Mouse (Mus musculus) right cerebral cortex, postnatal 10 days (tissue): ENCODE measurements at regions not wholly inside any gene's neighbourhood (a gene's known extent, or its start where the extent isn't known, plus 50 kb on each side); places are given as distances from the start of the nearest gene placed in this dataset.
A peak's percentile ranks its signal among the peaks of the same experiment; 100 is the strongest.

Experiments used
- DNase-seq, 2 experiments: peaks; one replicate each; pipeline ENCODE4 v3.0.0; 2021; ENCODE audit warnings: low spot score in 2 of 2

DNA sequence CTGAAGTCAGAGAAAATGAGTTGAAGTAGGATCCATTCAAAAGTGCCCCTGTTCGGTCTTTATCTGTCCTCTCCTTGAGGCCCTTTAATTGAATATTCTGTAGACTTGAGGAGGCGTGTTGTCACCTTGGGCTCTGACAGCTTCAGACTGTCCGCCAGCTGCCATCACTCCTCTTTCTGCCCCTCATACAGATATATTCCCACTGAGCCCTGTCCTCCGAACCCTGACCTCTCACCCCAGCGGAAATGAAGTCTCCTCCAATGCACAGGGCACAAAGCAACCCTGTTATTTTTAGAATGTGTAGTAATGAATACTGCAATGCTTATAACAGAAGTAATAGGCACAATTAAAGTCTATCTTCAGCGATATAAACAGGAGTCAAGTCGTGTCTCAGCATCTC is 117.4 kb upstream of the Gm14444 start:
- DNase-seq, result no peak

DNA sequence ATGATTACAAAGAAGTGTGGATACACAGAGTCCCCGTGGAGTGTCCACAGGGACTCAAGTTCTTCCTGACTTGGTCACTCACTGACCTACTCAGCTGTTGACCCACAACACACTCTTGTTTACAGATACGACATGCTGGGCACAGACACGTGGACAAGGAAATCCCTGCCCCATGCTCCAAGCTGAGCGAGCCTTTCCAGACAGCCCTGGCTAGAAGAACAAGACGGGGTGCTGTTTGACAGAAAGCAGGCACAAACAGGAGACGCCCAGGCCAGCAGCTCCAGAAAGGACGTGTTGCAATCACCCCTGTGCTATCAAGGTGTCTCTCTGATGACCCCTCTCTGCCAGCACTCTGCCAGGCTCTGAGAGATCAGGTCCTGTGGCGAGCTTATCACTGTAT is 112.6 kb upstream of the Gm14444 start:
- DNase-seq, result no peak

DNA sequence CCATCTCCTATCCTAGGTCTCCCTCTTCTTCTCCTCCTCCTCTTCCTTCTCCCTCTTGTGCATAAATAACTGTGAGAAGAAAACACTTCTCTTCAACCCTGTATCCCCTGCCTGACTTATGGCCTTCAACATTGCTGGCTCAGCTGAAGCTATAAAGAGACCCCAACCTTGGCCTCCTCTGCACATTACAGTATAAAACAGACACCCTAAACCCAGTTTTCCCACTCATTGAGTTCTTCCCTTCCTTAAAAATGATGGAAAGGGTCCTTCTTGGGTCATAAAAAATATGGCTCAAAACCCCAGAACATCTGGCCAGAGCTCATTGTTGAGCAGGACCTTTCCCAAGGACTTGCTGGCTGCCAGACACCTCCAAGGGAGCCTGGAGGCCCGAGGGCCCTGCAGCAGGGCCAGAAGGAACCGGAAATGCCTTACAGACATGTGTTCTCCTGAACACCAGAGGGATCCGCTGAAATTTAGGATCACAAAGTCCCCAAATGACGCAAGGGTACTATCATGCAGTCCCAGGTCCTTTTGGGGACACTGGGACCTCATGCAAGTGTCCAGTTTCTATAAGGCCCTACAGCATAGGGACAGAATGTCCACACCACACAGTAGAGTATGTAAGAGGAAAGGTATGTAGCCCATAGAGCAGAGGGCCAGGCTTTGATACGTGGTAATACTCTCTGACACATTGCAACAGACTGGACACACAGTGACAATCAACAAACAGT is 109.9 kb upstream of the Gm14444 start:
- no peak for DNase-seq

DNA sequence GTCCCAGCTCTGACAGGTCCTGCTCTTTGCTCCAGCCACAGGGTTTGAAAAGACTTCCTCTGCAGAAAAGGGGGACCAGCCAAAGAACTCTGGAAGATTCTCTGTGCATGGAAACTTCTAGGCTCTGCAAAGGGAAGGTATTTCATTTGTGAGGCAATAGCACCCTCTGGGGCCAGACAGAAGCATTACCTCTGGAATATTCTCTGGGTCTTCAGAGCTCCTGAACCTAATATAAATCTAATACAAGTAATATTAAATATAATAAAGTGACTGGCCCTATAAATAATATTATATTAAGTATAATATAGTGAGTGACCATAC is 109.4 kb upstream of the Gm14444 start:
- peak; percentile 55 to 81 for DNase-seq

DNA sequence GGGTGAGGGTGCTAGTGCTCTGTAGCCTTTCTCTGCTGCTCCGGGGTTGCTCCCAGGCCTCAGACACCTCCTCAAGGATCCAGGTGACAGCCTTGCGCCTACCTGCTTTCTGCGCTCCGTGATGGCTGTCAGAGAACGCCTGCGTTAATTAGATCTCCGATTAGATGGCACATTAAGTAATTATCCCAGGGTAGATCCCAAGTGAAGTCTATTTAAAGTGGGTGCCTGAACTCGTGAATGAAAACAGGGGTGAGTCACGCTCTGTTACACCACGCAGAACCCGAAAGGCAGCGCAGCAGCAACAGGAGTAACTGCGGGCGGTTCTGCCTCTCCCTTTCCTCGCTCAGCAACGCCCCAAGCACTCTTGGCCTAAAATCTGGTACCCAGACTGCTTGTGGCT is 108.2 kb upstream of the Gm14444 start:
- DNase-seq, result peak; percentile 34 to 43

DNA sequence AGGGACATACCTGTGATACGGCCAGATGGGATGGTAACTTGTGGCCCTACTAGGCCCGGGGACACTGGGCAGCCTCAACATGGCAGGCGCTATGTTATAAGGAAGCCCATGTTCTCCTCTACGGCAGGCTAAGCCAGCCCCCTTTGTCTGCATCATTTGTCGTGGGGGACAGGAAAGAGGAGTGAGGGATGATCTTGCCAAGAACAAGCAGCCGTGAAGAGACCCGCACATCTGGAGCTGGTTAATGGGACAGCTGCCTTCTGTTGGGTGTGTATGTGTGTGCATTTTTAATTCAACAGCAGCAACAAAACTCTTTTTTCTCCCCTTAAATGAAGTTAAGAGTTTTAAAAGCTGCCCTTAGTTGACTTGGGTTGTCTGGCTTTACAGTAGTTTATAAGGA is 106.4 kb upstream of the Gm14444 start:
- DNase-seq, result no peak

DNA sequence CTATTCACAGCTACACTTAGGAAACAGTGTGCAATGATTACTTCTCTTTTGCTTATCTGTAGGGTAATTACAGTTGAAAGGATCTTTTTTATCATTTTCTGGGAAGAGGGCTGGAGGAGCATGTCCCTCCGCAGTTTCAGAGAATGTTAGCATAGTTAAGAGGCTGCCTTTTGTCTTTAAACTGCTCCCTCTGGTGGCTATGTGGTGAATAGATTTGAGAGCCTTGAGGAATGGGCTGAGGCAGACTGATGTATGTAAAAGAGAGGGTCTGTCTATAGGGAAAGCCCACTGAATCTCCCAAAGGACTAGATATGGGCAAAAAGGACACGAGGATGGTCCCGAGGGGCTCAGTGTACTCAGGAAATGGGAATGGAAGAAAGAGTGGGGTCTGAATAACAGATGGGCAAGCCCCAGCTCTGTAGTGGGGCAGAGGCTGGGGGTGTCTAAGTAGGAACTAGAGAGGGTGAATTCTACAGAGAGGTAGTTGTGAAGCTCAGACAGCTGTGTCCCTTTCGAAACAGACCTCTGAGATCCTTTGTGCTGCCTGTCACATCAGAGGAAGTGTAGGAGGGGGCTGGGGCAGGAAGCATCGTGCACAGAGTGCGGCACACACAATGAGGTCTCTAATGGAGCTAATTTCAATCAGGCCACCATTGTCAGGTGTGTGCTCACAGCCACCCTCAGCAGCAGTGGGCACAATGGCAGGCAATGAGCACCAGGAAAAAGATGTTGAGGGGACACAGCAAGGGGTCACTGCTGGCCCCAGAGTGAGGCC is 104.0 kb upstream of the Gm14444 start:
- peak; percentile 43 to 53 for DNase-seq

DNA sequence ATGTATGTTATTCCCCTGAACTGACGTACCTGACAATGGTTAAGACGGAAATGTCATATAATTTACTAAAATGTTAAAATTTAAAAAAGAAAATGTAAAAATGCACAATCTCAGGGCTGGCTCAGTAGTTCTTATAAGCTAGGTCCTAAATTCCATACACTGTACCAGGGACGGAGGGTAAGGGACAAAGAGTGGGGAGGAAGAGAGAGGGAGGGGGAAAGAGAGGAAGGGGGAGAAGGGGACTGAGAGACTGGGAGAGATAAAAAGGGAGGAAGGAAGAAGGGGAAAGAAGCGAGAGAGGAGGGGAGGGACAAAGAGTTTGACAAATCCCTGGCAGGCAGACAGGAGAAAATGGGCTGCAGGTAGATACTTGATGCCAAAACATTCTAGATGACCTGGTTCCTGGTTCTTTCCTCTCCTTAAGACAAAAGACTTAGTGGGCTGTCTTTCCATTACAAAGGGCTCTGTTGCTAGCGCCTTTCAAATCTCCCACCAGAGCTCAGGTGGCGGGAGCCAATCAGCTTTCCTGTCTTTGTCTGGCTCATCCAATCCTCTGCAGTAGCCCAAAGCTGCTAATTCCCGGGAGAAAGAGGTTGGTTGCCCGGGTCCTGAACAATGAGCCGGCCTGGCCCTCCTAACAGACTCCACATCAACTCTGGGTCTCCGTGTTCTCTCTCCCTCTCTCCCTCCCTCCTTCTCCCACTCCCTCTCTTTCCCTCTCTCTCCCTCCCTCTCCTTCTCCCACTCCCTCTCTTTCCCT is 92.7 kb upstream of the Gm14444 start:
- peak; percentile 70 to 78 for DNase-seq

DNA sequence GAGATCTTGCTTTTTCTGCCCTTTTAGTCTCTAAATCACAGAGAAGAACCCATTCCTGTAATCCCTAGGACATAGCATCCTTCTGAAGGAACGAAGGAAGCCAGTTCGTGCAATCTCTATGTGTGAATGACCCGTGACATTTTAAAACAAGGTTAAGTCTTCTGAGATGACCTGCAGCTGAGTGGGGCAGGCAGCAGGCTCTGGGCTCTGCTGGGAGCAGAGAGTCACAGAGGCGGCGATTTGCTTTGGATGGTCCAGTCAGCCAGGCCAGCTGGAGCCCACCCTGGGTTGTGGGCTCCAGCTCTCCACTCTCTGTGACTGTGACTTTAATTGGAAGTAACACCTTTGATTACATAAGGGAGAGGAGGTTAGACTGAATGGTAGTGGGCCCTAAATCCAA is 92.1 kb upstream of the Gm14444 start:
- DNase-seq, result no peak

DNA sequence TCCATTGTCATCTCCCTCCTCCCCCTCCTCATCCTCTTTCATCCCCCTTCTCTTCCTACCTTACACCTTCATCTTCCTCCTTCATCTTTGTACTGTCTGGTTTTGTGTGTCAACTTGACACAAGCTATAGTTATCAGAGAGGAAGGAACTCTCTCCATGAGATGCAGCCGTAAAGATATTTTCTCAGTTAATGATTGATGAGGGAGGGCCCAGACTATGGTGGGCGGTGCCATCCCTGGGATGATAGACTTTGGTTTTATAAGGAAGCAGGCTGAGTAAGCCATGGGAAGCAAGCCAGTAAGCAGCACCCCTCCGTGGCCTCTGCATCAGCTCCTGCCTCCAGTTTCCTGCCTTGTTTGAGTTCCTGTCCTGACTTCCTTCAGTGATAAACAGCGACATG is 87.8 kb upstream of the Gm14444 start:
- no peak for DNase-seq

DNA sequence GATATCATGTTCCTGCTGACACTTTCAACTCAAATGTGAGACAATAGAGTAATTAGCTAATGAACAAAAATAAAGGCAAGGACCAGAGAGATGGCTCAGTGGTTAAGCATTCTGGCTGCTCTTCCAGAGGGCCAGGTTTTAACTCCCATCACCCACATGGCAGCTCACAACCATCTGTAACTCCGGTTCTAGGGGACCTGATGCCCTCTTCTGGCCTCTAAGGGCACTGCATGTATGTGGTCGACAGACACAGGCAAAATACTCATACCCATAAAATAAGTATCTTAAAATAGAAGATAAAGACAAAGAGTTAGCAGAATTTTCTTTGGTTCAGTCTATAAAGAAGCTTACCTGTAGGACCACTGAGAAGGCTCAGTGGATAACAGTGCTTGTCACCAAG is 80.3 kb upstream of the Gm14444 start:
- no peak for DNase-seq

DNA sequence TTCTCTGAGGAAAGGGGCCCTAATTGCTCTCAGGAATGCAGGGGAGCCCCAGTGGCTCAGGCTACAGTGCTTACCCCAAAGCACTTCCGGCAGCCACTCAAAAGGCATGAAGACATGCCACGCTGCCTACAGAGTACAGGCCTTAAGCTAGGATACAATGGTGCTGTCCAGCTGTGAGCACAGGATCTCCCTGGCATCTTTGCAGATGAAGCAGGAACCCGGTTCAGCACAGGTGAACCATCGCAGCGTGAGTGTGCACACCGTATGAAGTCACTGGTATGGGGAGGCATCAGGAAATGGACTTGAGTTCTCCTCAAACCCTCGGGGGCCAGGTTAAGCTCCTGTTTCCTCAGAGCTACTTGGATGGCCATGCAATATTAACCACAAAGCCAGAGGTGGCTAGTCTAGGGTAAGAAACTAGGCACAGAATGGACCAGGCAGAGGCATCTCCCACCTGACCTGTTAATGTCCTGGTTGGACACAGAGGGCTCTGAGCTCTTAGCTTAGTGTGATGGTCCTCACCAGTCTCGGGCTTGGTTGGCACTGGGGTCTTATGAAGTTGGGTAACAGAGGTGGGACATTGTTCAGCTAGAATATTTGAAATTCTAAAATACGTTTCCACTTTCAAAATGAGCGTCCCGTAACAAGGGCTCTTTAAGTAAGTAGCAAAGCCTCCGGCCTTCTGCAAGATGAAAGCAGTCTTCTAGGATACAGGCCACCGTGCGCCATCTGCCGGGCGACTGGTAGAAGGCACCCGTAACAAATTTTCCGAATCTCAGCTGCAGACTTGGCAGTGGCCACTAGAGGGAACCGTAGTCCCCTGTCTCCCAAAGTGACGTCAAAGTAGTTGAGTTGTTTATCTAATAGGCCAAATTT is 77.7 kb upstream of the Gm14444 start:
- DNase-seq, result peak; percentile 87 to 89

DNA sequence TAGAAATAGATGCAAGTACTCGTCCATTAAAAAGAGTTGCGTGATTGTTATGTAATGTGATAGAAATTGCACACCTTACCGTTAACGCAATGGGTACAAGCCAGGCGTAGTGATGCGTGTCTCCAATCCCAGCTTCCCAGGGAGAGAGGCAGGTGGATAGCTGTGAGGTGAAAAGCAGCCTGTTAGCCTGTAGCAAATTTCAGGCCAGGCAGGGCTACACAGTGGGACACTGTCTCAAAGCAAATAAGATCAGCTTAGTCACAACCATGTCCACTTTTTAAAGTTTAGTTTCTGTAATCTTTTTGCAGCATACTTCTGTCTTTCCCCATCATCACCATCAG is 77.1 kb upstream of the Gm14444 start:
- no peak for DNase-seq

DNA sequence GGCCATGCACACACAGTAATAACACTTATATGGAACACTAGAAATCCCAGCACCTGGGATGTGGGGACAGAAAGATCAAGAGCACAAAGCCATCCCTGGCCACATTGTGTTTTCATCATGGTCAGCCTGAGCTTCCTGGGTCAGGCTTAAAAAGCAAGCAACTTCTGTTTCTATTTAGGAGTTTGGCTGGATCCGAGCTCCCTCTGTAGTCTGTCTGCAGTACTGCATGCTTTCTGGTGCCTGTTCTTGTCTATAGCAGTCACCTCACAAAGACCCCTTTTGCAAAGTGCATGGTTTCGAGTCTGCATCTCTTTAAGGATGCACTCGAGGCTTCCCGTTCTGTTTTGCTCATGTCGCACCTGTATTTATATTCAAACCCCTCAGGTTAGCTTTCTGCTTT is 73.4 kb upstream of the Gm14444 start:
- no peak for DNase-seq

DNA sequence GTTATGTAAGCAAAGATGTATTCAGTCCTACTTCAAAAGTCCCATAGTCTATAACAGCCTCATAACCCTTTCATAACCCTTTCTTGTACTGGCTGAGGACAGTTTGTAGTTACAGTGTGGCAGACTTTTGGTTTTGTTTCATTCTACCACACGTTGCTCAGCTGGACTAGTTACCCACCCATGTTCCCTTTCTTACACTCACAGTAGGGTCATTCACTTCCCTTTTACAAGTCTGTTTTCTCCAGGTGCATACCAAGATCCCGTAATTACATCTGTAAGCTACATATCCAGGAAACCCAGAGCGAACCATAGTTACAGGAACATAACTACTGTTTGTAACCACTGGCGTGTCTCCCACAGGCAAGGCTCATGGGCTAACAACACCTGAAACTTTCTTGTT is 72.1 kb upstream of the Gm14444 start:
- no peak for DNase-seq

DNA sequence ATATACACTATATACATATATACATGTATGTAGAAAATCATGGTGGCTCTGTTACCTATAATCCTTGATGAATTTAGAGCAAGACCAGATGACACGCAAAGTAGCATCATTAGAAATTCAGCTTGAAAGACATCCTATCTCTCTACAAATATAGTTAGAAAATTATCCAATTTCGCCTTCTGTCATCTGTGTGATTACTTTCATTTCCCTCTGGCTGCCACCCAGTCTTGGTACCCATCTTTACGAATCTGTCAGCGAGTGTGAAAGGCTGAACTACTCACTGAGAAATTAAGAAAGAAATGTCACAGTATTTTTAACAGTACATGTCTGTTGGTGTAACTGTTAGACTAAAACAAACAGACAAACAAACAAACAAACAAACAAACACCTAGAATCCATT is 67.8 kb upstream of the Gm14444 start:
- DNase-seq, result no peak

DNA sequence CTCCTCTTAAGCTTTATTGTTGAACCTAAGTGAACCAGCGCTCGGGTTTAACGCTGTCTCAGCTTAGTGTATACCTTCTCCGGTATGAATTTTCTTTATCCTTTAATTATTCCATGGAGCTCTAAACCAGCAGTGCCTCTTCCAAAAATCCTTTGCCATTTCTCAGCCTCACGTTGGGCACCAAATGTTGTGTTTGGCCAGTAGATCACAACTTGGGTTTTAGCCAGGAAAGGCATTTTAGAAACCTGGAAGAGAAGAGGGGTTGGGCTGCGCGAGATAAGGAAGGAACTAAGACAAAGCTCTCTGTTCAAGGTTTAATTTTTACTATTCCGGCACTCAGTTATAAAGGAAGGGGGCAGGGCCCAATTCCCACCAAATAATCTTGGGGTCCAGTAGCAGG is 61.9 kb upstream of the Gm14444 start:
- no peak for DNase-seq
